Mouse (Mus musculus) kidney, embryonic 16.5 days (tissue): ENCODE results near the gene Eps8l3. TPM values are rescaled to one million over a fixed set of nuclear protein-coding genes. Genes with fewer than 3 reads are reported as not detected.

Experiments used
- ATAC-seq: fragments of 200-750 bp; cut with Nextera tagmentation; 2 replicates; pipeline ENCODE4 v1.8.0; 2017; ENCODE audit warnings: moderate TSS enrichment; ENCODE audit not compliant: low FRiP score, low TSS enrichment
- H3K27ac ChIP-seq: fragments of 300-500 bp; sonication (generic); 2 replicates; pipeline ENCODE4 v1.5.1; 2014; ENCODE audit warnings: low read length
- H3K27me3 ChIP-seq: fragments of 300-500 bp; sonication (generic); 2 replicates; pipeline ENCODE4 v1.6.1; 2014; ENCODE audit warnings: low read length, control low read depth, mixed read lengths; ENCODE audit not compliant: insufficient read depth
- H3K36me3 ChIP-seq: fragments of 300-500 bp; sonication (generic); 2 replicates; pipeline ENCODE4 v1.6.1; 2014; ENCODE audit warnings: low read length, control low read depth, mixed read lengths; ENCODE audit not compliant: insufficient read depth
- H3K4me1 ChIP-seq: fragments of 300-500 bp; sonication (generic); 2 replicates; pipeline ENCODE4 v1.6.1; 2014; ENCODE audit warnings: low read length, control low read depth, mixed read lengths; ENCODE audit not compliant: insufficient read depth
- H3K4me2 ChIP-seq: fragments of 300-500 bp; sonication (generic); replicated peaks from 2 replicates; pipeline ENCODE4 v1.6.1; 2014; ENCODE audit warnings: low read depth, low read length
- H3K4me3 ChIP-seq: fragments of 300-500 bp; sonication (generic); 2 replicates; pipeline ENCODE4 v1.5.1; 2014; ENCODE audit warnings: mild to moderate bottlenecking, low read length
- H3K9ac ChIP-seq: fragments of 300-500 bp; sonication (generic); replicated peaks from 2 replicates; pipeline ENCODE4 v1.6.1; 2014; ENCODE audit warnings: low read length
- H3K9me3 ChIP-seq: fragments of 300-500 bp; sonication (generic); 2 replicates; pipeline ENCODE4 v1.6.1; 2016; ENCODE audit warnings: low read length, control low read depth
- WGBS: fragments of 180-500 bp; shearing (Covaris S2); extraction: QIAGEN DNeasy Blood & Tissue Kit; methylation state at CpG from one replicate; pipeline ENCODE4 v1.1.7; 2014; 5-methylcytosine and 5-hydroxymethylcytosine counted together
- polyA plus RNA-seq: library from polyadenylated mRNA; unstranded; fragments of >200 nt; fragmentation: Nextera tagmentation; extraction: Ambion mirVana; gene quantifications from 2 replicates; pipeline ENCODE4 v1.2.1, GENCODE M21; 2015

Gene Eps8l3
- polyA plus RNA-seq, 1 experiment from 2014 or later, result not detected

DNA sequence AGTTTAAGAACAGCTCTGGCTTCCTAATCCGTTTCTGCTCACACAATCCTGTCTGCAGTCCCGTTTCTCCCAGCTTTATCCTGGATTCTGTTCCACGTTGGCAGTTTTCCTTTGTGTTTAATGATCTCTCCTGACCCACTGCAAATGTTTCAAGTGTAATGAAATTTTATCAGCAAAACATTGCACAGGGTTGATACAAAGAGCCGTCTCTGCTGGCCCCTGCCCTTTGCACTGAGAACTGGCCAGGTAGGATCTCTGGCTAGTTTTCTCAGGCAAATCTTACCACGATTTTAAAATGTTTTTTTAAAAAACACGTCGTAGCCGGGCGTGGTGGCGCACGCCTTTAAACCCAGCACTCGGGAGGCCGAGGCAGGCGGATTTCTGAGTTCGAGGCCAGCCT, 39.6 kb downstream of the Eps8l3 start:
- Histone ChIP-seq H3K4me2 (no peak overlapping the region), H3K27me3 (no peaks in the 10 kb centered on the region), H3K9me3 (no peaks in the 10 kb centered on the region; the same call in 1 of the 2 replicates), H3K9ac (no peak overlapping the region), H3K27ac (no peak overlapping the region), H3K4me3 (no peak overlapping the region), H3K36me3 (no peaks in the 10 kb centered on the region), H3K4me1 (no peaks in the 10 kb centered on the region)
- no peak for ATAC-seq
- 73% methylated on average over 15 of the region's 15 CpGs for WGBS

- Histone ChIP-seq H3K9ac (no peak overlapping the region), H3K27me3 (no peaks in the 10 kb centered on the region), H3K9me3 (no peaks in the 10 kb centered on the region; the same call in 1 of the 2 replicates), H3K36me3 (no peaks in the 10 kb centered on the region), H3K4me2 (no peak overlapping the region), H3K4me3 (no peak overlapping the region), H3K27ac (no peak overlapping the region), H3K4me1 (no peaks in the 10 kb centered on the region)
- 82% methylated on average over 3 of the region's 3 CpGs for WGBS
- ATAC-seq, result no peak
These were observed 40.1 kb downstream of the Eps8l3 start for GRCm38 (mm10) chr3:107917097-107917496.

- WGBS, result 55% methylated on average over 7 of the region's 7 CpGs
- Histone ChIP-seq H3K9ac (no peak overlapping the region), H3K4me2 (no peak overlapping the region), H3K4me1 (no peaks in the 10 kb centered on the region), H3K9me3 (no peaks in the 10 kb centered on the region; the same call in 1 of the 2 replicates), H3K4me3 (no peak overlapping the region), H3K27me3 (no peaks in the 10 kb centered on the region), H3K36me3 (no peaks in the 10 kb centered on the region), H3K27ac (no peak overlapping the region)
- peak; percentile 63; the same call in 1 of the 2 replicates for ATAC-seq
These were observed 40.9 kb downstream of the Eps8l3 start for GRCm38 (mm10) chr3:107917783-107918408.

- H3K4me3 ChIP-seq, result no peak overlapping the region
- H3K36me3 ChIP-seq, result no peaks in the 10 kb centered on the region
- no peaks in the 10 kb centered on the region for H3K27me3 ChIP-seq
- H3K4me2 ChIP-seq, result no peak overlapping the region
- no peak overlapping the region for H3K9ac ChIP-seq
- H3K4me1 ChIP-seq, result no peaks in the 10 kb centered on the region
- 91% methylated on average over 5 of the region's 5 CpGs for WGBS
- no peaks in the 10 kb centered on the region for H3K9me3 ChIP-seq
- no peak for ATAC-seq
- H3K27ac ChIP-seq, result no peak overlapping the region
These were observed 43.3 kb downstream of the Eps8l3 start for GRCm38 (mm10) chr3:107920348-107920747.

- Histone ChIP-seq H3K27ac (no peak overlapping the region), H3K27me3 (no peaks in the 10 kb centered on the region), H3K9ac (no peak overlapping the region), H3K36me3 (no peaks in the 10 kb centered on the region), H3K4me3 (no peak overlapping the region), H3K4me1 (no peaks in the 10 kb centered on the region), H3K4me2 (no peak overlapping the region), H3K9me3 (no peaks in the 10 kb centered on the region)
- no peak for ATAC-seq
- WGBS, result 89% methylated on average over 3 of the region's 3 CpGs
These were observed 48.3 kb downstream of the Eps8l3 start for GRCm38 (mm10) chr3:107925335-107925734.

DNA sequence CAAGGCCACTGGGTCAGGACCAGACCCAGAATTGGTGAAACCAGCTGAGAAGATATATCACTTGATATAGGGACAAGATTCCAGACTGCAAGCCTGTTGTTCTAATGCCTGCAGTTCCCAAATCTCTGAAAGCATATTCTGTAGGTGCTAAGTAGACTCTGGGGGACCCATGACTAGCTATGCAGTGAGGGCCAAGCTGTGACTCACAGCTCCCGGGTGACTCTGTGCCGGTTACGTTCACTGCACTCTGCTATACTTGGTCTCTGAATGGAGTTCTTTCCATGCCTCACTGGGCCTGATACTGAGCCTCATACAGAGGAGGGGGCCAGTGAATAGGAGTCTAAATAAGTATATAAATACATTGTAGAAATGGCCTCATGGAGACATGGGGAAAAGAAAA, 50.8 kb downstream of the Eps8l3 start:
- WGBS, result 49% methylated on average over 3 of the region's 3 CpGs
- no peak for ATAC-seq
- H3K27me3 ChIP-seq, result no peaks in the 10 kb centered on the region
- no peak overlapping the region for H3K27ac ChIP-seq
- no peak overlapping the region for H3K4me3 ChIP-seq
- H3K4me1 ChIP-seq, result peaks cover 3% of the 10 kb centered on the region; the same call in 1 of the 2 replicates
- H3K9me3 ChIP-seq, result no peaks in the 10 kb centered on the region
- H3K9ac ChIP-seq, result no peak overlapping the region
- no peaks in the 10 kb centered on the region for H3K36me3 ChIP-seq
- H3K4me2 ChIP-seq, result no peak overlapping the region

DNA sequence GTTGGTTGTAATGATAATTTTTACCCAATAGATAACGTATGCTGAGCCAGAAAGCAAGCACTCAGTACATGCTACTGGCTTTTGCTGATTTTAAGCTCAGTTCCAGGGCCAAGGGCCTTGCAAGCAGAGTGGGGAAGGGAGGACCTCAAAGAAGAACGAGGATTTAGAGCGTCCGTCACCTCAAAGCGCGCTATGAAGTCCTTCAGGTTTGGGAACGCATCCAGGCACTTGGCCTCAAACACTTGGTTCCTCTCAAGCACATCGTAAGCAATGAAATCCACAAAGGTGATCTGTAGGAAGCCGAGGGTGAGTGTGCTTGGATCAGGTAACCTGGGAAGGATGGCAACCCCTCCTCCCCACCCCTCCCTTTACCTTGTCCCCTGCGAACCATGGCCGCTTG, 51.7 kb downstream of the Eps8l3 start:
- H3K9me3 ChIP-seq, result no peaks in the 10 kb centered on the region
- H3K27me3 ChIP-seq, result no peaks in the 10 kb centered on the region
- no peak for ATAC-seq
- H3K4me1 ChIP-seq, result peaks cover 3% of the 10 kb centered on the region; the same call in 1 of the 2 replicates
- WGBS, result 74% methylated on average over 11 of the region's 11 CpGs
- H3K4me3 ChIP-seq, result no peak overlapping the region
- no peaks in the 10 kb centered on the region for H3K36me3 ChIP-seq
- no peak overlapping the region for H3K27ac ChIP-seq
- H3K9ac ChIP-seq, result no peak overlapping the region
- H3K4me2 ChIP-seq, result no peak overlapping the region

DNA sequence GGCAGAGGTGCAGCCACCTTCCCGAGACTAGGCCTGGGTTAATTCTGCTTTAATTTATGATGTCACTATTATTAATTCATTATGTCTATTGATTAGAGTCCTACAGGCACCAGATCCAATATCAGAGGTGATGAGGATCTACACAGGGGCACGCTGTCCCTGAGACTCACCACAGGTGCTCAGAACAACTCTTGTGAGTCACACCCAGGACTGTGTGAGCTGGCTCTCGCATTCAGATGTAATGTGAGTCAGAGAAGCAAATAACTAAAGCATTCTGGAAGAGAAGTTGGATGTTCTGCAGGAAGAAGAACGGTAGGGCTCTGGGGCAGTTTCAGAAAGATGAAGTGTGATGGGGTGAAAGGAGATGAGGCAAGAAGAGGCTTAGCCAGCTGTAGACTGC, 52.2 kb downstream of the Eps8l3 start:
- Histone ChIP-seq H3K4me2 (no peak overlapping the region), H3K27ac (no peak overlapping the region), H3K9ac (no peak overlapping the region), H3K9me3 (no peaks in the 10 kb centered on the region), H3K4me3 (no peak overlapping the region), H3K4me1 (peaks cover 3% of the 10 kb centered on the region; the same call in 1 of the 2 replicates), H3K36me3 (no peaks in the 10 kb centered on the region), H3K27me3 (no peaks in the 10 kb centered on the region)
- no peak for ATAC-seq
- 85% methylated on average over 4 of the region's 4 CpGs for WGBS

GRCm38 (mm10) chr3:107929731-107930130, 52.7 kb downstream of the Eps8l3 start:
- H3K4me3 ChIP-seq, result no peak overlapping the region
- H3K4me2 ChIP-seq, result no peak overlapping the region
- H3K27ac ChIP-seq, result no peak overlapping the region
- peaks cover 3% of the 10 kb centered on the region; the same call in 1 of the 2 replicates for H3K4me1 ChIP-seq
- no peaks in the 10 kb centered on the region for H3K36me3 ChIP-seq
- 81% methylated on average over 4 of the region's 4 CpGs for whole genome bisulfite sequencing
- H3K9ac ChIP-seq, result no peak overlapping the region
- H3K27me3 ChIP-seq, result no peaks in the 10 kb centered on the region
- ATAC-seq, result no peak
- H3K9me3 ChIP-seq, result no peaks in the 10 kb centered on the region

DNA sequence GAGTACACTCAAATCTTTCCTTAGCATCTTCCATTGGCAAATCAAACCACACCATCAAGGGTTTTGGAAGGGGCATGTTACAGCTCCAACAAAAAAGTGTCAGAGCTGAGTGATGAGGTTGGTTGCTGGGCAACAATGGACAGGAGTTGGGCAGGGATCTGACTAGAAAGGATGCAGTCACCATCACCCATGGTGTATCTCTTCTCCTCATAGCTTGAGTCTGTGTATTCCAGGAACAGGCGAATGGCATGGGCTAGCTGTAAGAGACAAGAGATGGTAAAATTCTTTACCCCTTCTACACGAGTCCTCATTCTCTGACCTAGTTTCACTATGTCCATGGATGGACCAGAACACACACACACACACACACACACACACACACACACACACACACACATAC, 54.1 kb downstream of the Eps8l3 start:
- peak overlapping the region; percentile 50; the same call in 1 of the 2 replicates for H3K9ac ChIP-seq
- 100% methylated on average over 1 of the region's 2 CpGs for WGBS

More for the DNA sequence above, 54.1 kb downstream of the Eps8l3 start:
- Histone ChIP-seq H3K27me3 (no peaks in the 10 kb centered on the region), H3K27ac (peak overlapping the region; percentile 58; the same call in 1 of the 2 replicates), H3K4me3 (peak overlapping the region; percentile 28), H3K4me1 (peaks cover 3% of the 10 kb centered on the region; the same call in 1 of the 2 replicates), H3K36me3 (no peaks in the 10 kb centered on the region), H3K9me3 (no peaks in the 10 kb centered on the region), H3K4me2 (peak overlapping the region; percentile 47)
- ATAC-seq, result no peak
